In genomic region chr15:51176466-51176865, GRCm38 (mm10) we compare ENCODE assay signal across 30 mouse cellular contexts.
DNase-seq lines count a peak whose midpoint lies in the region; ATAC-seq and TF ChIP-seq lines count a peak whose summit lies in the region.
"Had no signal": no experiment of that assay in that cellular context is flagged by ENCODE, and none has a peak within 500 bp of the region (broad histone marks: within the 10 kb centered on the region; RNA-seq: fewer than 3 reads in every experiment).

No protein-coding gene starts in this region.

- ATAC-seq in forebrain, postnatal 0 days, result peak; percentile 34; the same call in 1 of the 2 replicates
- no peak for ATAC-seq in forebrain, embryonic 13.5 days
- ATAC-seq: activated CD4-positive, CD25-positive, alpha-beta regulatory T cell, adult 4 months; hindbrain, embryonic 16.5 days; intestine, embryonic 15.5 days had no signal

- no peak overlapping the region for H3K9ac ChIP-seq in forebrain, postnatal 0 days
- H3K9ac ChIP-seq in forebrain, embryonic 13.5 days, result no peak overlapping the region
- H3K9ac ChIP-seq: embryonic facial prominence, embryonic 12.5 days; forebrain, embryonic 12.5 days; heart, embryonic 15.5 days; intestine, embryonic 15.5 days; limb, embryonic 15.5 days; liver, embryonic 14.5 days; lung, embryonic 14.5 days; neural tube, embryonic 13.5 days had no signal

- 63% methylated on average over 2 of the region's 2 CpGs for WGBS in forebrain, postnatal 0 days
- 67% methylated on average over 2 of the region's 2 CpGs for WGBS in forebrain, embryonic 13.5 days

- H3K9me3 ChIP-seq in forebrain, postnatal 0 days (ENCODE audit: low read length), result no peaks in the 10 kb centered on the region
- no peaks in the 10 kb centered on the region for H3K9me3 ChIP-seq in forebrain, embryonic 13.5 days (replicated peaks)
- H3K9me3 ChIP-seq: embryonic facial prominence, embryonic 12.5 days; forebrain, embryonic 12.5 days; G1E; heart, embryonic 15.5 days; intestine, embryonic 15.5 days; limb, embryonic 15.5 days; megakaryocyte, embryonic 14.5 days; neural tube, embryonic 13.5 days had no signal

- no peaks in the 10 kb centered on the region for H3K36me3 ChIP-seq in forebrain, postnatal 0 days (ENCODE audit: insufficient read depth)
- no peaks in the 10 kb centered on the region for H3K36me3 ChIP-seq in forebrain, embryonic 13.5 days (ENCODE audit: poor library complexity, severe bottlenecking)
- H3K36me3 ChIP-seq: embryonic facial prominence, embryonic 12.5 days; forebrain, embryonic 12.5 days; G1E; heart, embryonic 15.5 days; intestine, embryonic 15.5 days; limb, embryonic 15.5 days; neural tube, embryonic 13.5 days had no signal

- no peak overlapping the region for H3K27ac ChIP-seq in forebrain, postnatal 0 days (ENCODE audit: low read depth, low read length)
- H3K27ac ChIP-seq in forebrain, embryonic 13.5 days, result no peak overlapping the region
- H3K27ac ChIP-seq: embryonic facial prominence, embryonic 12.5 days; forebrain, embryonic 12.5 days; heart, embryonic 15.5 days; intestine, embryonic 15.5 days; limb, embryonic 15.5 days; liver, embryonic 14.5 days; neural tube, embryonic 13.5 days had no signal

- H3K4me1 ChIP-seq in forebrain, postnatal 0 days (ENCODE audit: insufficient read depth), result no peaks in the 10 kb centered on the region
- no peaks in the 10 kb centered on the region for H3K4me1 ChIP-seq in forebrain, embryonic 13.5 days
- H3K4me1 ChIP-seq: embryonic facial prominence, embryonic 12.5 days; forebrain, embryonic 12.5 days; heart, embryonic 15.5 days; intestine, embryonic 15.5 days; limb, embryonic 15.5 days; megakaryocyte, embryonic 14.5 days; neural tube, embryonic 13.5 days had no signal

- no peak for TF ChIP-seq CTCF in forebrain, postnatal 0 days (IDR thresholded peaks at IDR 0.05; ENCODE audit: low read depth)

- DNase-seq in forebrain, postnatal 0 days, result peak; percentile 32
- peak; percentile 20 to 54 for DNase-seq in layer of hippocampus, postnatal 14 days (ENCODE audit: low spot score in 2 of 2)
- DNase-seq in layer of hippocampus, adult 9-10 months (ENCODE audit: low spot score), result no peak
- DNase-seq in gastrocnemius, adult 8-10 months (ENCODE audit: low spot score in 2 of 2), result peak; percentile 9 to 15
- peak; percentile 62 for DNase-seq in skeletal muscle tissue, adult 2 months (ENCODE audit: low read depth, low spot score)
- no peak for DNase-seq in thymus, postnatal 36 days
- DNase-seq: adrenal gland, postnatal 14 days; B cell, adult 2 months; cerebellum, adult 8-10 months; kidney, adult 9 months; kidney, postnatal 14 days; lung, embryonic 14.5 days; midbrain, embryonic 14.5 days; retina, postnatal 1 day; right cerebral cortex, postnatal 25 days; thymus, postnatal 14 days had no signal

- no peak overlapping the region for H3K4me3 ChIP-seq in forebrain, postnatal 0 days (ENCODE audit: low read depth, low read length)
- H3K4me3 ChIP-seq in forebrain, embryonic 13.5 days, result no peak overlapping the region
- H3K4me3 ChIP-seq: embryonic facial prominence, embryonic 12.5 days; erythroblast, embryonic 14.5 days; forebrain, embryonic 12.5 days; heart, embryonic 15.5 days; intestine, embryonic 15.5 days; limb, embryonic 15.5 days; megakaryocyte, embryonic 14.5 days; neural tube, embryonic 13.5 days had no signal

- no peaks in the 10 kb centered on the region for H3K27me3 ChIP-seq in forebrain, postnatal 0 days (ENCODE audit: insufficient read depth, low read length)
- no peaks in the 10 kb centered on the region for H3K27me3 ChIP-seq in forebrain, embryonic 13.5 days
- H3K27me3 ChIP-seq: CH12.LX; embryonic facial prominence, embryonic 12.5 days; forebrain, embryonic 12.5 days; heart, embryonic 15.5 days; intestine, embryonic 15.5 days; limb, embryonic 15.5 days; megakaryocyte, embryonic 14.5 days; neural tube, embryonic 13.5 days had no signal

- H3K4me2 ChIP-seq in forebrain, postnatal 0 days (ENCODE audit: low read depth), result no peak overlapping the region
- H3K4me2 ChIP-seq in forebrain, embryonic 13.5 days, result no peak overlapping the region
- H3K4me2 ChIP-seq: embryonic facial prominence, embryonic 12.5 days; forebrain, embryonic 12.5 days; heart, embryonic 15.5 days; intestine, embryonic 15.5 days; limb, embryonic 15.5 days; lung, embryonic 14.5 days; neural tube, embryonic 13.5 days had no signal

Comparison
In these comparisons a context has a peak if more than half of its experiments do, and no peak if none do; other contexts are left out.
1. DNase-seq: peak in forebrain, postnatal 0 days (single experiment), layer of hippocampus, postnatal 14 days (2 of 2), gastrocnemius, adult 8-10 months (2 of 2) and skeletal muscle tissue, adult 2 months (single experiment); none in layer of hippocampus, adult 9-10 months (single experiment) and thymus, postnatal 36 days (0 of 2).